Mouse (Mus musculus): ENCODE results near the gene Rsbn1. TPM values are rescaled to one million over a fixed set of nuclear protein-coding genes. Genes with fewer than 3 reads are reported as not detected.

Rsbn1 gene
- polyA plus RNA-seq (2015; fragmentation: Nextera tagmentation; extraction: Ambion mirVana), result 22.8 and 23.0 TPM in 2 replicates

DNA sequence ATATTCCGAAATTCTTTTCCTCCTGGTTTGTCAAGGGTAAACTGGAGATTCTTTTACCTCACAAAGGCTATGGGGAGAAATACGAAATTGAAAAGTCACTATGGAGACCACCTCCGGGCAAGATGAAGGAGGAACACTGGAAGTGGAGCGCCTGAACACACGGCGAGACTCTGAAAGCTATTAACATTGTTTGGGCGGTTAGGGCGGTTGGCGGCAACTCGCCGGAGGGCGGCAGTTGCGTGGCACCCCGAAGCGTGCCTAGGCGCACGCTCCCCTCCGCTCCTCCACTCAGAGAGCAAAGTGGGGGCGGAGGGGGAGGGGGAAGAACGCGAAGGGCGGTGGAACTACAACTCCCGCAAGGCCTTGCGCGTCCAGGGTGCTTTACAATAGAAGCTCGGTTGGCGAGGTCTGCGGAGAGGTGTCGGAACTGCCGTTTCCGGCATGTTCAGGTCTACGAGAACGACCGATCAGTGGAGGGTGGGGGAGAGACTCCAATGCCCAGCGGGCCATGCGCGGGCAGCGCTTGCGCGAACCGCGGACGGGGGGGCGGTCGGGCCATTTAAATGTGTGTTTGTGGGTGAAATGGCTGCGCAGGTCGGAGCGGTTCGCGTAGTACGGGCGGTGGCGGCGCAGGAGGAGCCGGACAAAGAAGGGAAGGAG, at the start of gene Rsbn1:
Rsbn1 (plus strand) TSS at position 111 of the 660 bp plus-strand sequence.
- Histone ChIP-seq H3K4me2 (peak within 1 kb of the TSS; percentile 72), H3K4me1 (peaks cover 16% of the 10 kb centered on the region), H3K36me3 (replicated peaks) (no peaks in the 10 kb centered on the region), H3K4me3 (peak within 1 kb of the TSS; percentile 79), H3K27ac (peak within 1 kb of the TSS; percentile 91), H3K27me3 (replicated peaks) (no peaks in the 10 kb centered on the region), H3K9me3 (no peaks in the 10 kb centered on the region), H3K9ac (peak within 1 kb of the TSS; percentile 89)
- under 1% methylated on average over 55 of the region's 55 CpGs for WGBS
- ATAC-seq (replicated peaks), result peak; percentile 100

DNA sequence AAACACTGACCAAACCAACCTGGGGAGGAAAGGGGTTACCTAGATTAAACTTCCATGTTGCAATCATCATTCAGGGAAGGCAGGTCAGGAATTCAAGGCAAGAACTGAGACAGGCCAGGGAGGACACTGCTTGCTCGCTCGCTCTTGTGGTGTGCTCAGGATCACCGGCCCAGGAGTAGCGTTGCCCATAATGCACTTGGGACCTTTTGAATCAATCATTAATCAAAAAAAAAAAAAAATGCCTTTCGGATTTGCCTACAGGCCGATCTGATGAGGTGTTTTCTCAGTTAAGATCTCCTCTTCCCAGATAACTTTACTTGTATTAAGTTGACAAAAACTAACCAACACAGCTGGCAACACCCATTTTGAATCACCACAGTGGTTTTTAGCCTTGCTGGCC, 49.7 kb upstream of the Rsbn1 start:
- 90% methylated on average over 6 of the region's 6 CpGs for WGBS
- Histone ChIP-seq H3K27ac (no peak overlapping the region), H3K4me2 (no peak overlapping the region), H3K9me3 (no peaks in the 10 kb centered on the region), H3K4me3 (no peak overlapping the region), H3K9ac (no peak overlapping the region), H3K4me1 (no peaks in the 10 kb centered on the region), H3K27me3 (replicated peaks) (no peaks in the 10 kb centered on the region), H3K36me3 (replicated peaks) (no peaks in the 10 kb centered on the region)
- ATAC-seq (replicated peaks), result no peak

DNA sequence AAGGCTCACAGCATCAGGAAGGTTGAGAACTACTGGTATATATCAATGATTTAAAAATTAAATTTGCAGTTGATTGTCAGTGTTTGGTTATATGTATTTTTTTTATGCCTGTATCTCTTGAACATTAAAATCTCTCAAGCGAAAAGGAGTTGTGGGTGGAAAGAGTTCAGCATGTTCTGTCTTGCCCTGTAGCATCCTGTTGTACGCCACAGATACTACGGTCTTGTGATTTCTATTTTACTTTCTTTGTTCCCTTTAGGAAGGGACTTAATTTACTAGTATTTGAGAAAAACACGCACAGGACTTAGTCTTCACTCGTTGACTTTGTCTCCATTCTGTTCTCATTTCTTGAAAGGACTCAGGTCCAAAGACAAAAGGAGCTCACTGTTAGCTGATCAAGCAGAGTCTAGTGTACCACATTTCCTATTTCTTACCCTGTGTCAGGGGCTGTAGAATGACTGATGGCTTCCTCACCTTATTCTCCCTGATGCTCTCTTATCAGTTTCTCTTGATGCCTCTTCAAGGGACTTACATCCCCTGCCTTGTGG, 46.4 kb upstream of the Rsbn1 start:
- no peak overlapping the region for H3K27ac ChIP-seq
- H3K9me3 ChIP-seq, result no peaks in the 10 kb centered on the region
- no peak overlapping the region for H3K4me3 ChIP-seq
- H3K9ac ChIP-seq, result no peak overlapping the region
- H3K36me3 ChIP-seq (replicated peaks), result no peaks in the 10 kb centered on the region
- H3K4me1 ChIP-seq, result no peaks in the 10 kb centered on the region
- no peaks in the 10 kb centered on the region for H3K27me3 ChIP-seq (replicated peaks)
- H3K4me2 ChIP-seq, result no peak overlapping the region
- ATAC-seq (replicated peaks), result no peak
- 92% methylated on average over 5 of the region's 5 CpGs for WGBS

DNA sequence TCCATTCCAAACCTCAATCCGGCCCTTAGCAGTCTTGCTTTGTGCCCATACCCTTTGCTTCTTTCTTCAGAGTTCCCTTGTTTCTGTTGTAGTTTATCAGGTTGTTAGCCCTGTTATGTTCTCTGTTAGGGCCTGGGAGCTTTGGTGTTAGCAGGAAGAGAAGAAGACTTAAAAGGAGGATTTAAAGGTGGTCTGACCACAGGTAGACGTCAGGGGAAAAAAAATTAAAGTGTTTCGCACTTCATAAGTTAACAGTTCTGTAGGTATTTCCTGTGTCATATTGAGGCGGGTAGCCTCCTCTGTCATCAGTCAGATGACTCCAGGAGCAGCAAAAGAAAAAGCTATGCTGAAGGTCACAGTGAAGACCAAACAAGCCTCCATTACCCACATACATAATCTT, 45.9 kb upstream of the Rsbn1 start:
- Histone ChIP-seq H3K4me3 (no peak overlapping the region), H3K4me1 (no peaks in the 10 kb centered on the region), H3K4me2 (no peak overlapping the region), H3K9me3 (no peaks in the 10 kb centered on the region), H3K9ac (no peak overlapping the region), H3K27ac (no peak overlapping the region), H3K36me3 (replicated peaks) (no peaks in the 10 kb centered on the region), H3K27me3 (replicated peaks) (no peaks in the 10 kb centered on the region)
- ATAC-seq (replicated peaks), result no peak
- WGBS, result 87% methylated on average over 4 of the region's 4 CpGs

DNA sequence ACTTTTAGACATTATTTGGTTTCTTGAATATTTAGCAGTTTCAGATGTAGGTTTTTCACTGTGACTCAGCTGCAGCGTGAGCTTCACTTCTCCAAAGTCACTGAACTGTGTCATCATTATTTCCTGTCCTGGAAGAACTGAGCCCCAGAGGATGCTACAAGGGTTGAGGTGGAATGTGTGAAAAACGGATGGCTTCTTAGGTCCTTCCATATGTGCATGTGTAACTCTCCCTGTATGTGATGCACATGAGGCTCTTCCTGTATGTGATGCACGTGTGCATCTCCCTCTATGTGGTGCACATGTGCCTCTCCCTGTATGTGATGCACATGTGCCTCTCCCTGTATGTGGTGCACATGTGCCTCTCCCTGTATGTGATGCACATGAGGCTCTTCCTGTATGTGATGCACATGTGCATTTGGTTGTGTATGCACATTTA, 41.2 kb upstream of the Rsbn1 start:
- ATAC-seq (replicated peaks), result no peak
- H3K9me3 ChIP-seq, result no peaks in the 10 kb centered on the region
- WGBS, result 74% methylated on average over 3 of the region's 3 CpGs

DNA sequence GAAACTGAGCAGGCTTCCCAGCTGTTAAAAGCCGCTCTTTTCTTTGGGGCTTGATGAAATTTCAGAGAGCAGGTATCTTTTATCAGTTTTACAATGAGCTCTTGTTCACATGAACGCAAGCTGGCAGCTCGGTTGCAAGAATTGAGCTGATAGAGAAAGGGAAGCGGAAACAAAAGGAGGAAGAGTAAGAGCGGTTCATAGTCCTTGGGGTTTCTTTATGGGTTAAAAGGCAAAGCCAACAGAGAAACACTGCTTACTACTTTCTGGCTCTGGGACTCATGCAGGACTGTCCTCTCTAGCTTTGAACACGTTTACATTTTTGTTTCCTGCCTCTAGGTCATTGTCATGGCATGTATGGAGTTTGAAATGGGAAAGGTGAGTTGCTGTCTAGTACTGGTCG, 39.6 kb upstream of the Rsbn1 start:
- Histone ChIP-seq H3K9ac (no peak overlapping the region), H3K36me3 (replicated peaks) (no peaks in the 10 kb centered on the region), H3K4me2 (no peak overlapping the region), H3K27me3 (replicated peaks) (no peaks in the 10 kb centered on the region), H3K4me3 (no peak overlapping the region), H3K27ac (no peak overlapping the region), H3K9me3 (no peaks in the 10 kb centered on the region), H3K4me1 (no peaks in the 10 kb centered on the region)
- 69% methylated on average over 7 of the region's 7 CpGs for WGBS
- ATAC-seq (replicated peaks), result no peak

More for the DNA sequence above, 41.2 kb upstream of the Rsbn1 start:
- Histone ChIP-seq H3K4me1 (no peaks in the 10 kb centered on the region), H3K36me3 (replicated peaks) (no peaks in the 10 kb centered on the region), H3K27ac (no peak overlapping the region), H3K4me2 (no peak overlapping the region), H3K4me3 (no peak overlapping the region), H3K27me3 (replicated peaks) (no peaks in the 10 kb centered on the region), H3K9ac (no peak overlapping the region)

DNA sequence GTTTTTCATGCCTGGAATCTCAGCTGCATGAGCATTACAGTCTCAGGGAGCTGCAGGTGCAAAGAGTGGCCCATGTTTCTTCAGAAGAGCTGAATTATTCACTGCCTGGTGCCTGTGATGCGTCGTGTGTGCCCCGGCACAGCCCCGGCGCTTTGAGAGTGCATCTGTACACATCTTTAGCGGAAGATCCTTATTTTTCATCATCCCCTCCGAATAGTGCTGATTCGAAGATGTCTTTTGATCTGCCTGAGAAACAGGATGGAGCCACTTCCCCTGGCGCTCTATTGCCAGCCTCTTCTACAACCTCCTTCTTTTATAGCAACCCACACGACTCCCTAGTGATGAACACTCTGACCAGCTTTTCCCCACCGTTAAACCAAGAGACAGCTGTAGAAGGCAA, 28.0 kb upstream of the Rsbn1 start:
- no peak for ATAC-seq (replicated peaks)
- Histone ChIP-seq H3K4me2 (no peak overlapping the region), H3K9me3 (no peaks in the 10 kb centered on the region), H3K9ac (no peak overlapping the region), H3K36me3 (replicated peaks) (no peaks in the 10 kb centered on the region), H3K4me3 (no peak overlapping the region), H3K27me3 (replicated peaks) (no peaks in the 10 kb centered on the region), H3K27ac (no peak overlapping the region), H3K4me1 (no peaks in the 10 kb centered on the region)
- WGBS, result 73% methylated on average over 11 of the region's 11 CpGs

DNA sequence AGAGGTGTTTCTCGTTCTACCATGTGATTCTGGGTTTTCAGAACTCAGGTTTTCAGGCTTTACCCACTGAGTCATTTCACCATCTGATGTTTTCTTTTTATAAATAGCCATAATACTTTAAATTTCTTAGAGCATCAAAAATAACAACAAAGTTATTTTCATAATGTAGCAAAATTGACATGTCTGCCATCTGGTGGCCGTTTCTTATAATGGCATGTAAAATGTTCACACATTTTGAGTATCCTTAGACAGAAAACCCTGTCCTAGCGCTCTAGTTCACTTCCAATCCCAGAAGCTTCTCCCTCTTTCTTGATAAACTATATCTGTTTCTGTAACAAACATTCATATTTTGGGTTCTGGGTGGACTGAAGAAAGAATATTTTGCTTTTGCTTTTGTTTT, 26.3 kb upstream of the Rsbn1 start:
- Histone ChIP-seq H3K27me3 (replicated peaks) (no peaks in the 10 kb centered on the region), H3K4me3 (no peak overlapping the region), H3K27ac (no peak overlapping the region), H3K36me3 (replicated peaks) (no peaks in the 10 kb centered on the region), H3K9me3 (no peaks in the 10 kb centered on the region), H3K4me2 (no peak overlapping the region), H3K9ac (no peak overlapping the region), H3K4me1 (no peaks in the 10 kb centered on the region)
- ATAC-seq (replicated peaks), result no peak
- 24% methylated on average over 3 of the region's 3 CpGs for WGBS

DNA sequence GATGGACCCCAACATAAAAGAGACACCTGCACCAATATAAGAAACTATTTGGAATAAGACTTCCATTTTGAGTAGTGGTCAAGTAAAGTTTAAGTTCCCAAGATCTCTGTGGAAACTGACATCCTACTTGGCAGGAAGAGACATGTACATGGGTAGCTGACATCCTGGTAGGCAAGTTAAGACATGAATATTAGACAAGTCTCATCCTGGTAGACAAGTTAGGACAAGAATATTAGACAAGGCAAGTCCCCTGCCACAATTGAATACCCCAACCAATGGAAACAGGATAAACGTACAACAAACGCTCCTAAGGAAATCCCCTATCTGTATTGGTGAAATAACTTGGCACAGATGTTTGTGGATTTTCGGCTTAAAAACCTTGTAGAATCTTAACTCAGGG, 20.5 kb upstream of the Rsbn1 start:
- no peaks in the 10 kb centered on the region for H3K9me3 ChIP-seq
- 89% methylated on average over 3 of the region's 3 CpGs for WGBS
- no peak overlapping the region for H3K4me3 ChIP-seq
- no peaks in the 10 kb centered on the region for H3K4me1 ChIP-seq
- no peak overlapping the region for H3K9ac ChIP-seq
- H3K27me3 ChIP-seq (replicated peaks), result no peaks in the 10 kb centered on the region
- no peaks in the 10 kb centered on the region for H3K36me3 ChIP-seq (replicated peaks)
- ATAC-seq (replicated peaks), result no peak
- H3K4me2 ChIP-seq, result no peak overlapping the region
- no peak overlapping the region for H3K27ac ChIP-seq

DNA sequence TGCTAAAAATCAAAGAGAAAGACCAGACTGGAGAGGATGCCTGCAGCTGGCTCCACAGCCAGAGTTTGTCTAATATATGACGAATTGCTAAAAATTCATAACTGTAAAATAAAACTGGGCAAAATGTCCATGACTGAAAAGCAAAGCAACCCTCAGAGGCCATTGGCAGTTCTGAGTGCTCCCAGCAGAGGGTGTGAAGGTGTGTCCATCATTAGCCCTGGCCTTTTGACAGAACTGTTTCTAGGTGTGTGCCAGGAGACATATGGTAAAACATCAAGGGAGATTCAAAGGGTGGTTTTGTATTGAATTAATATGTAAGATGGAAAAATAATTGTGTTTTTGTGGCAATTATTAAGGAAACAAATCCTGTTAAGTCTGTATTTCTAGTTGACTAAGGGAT, 9.2 kb upstream of the Rsbn1 start:
- no peaks in the 10 kb centered on the region for H3K9me3 ChIP-seq
- no peak overlapping the region for H3K9ac ChIP-seq
- no peak overlapping the region for H3K27ac ChIP-seq
- 86% methylated on average over 1 of the region's 1 CpGs for WGBS
- no peak overlapping the region for H3K4me2 ChIP-seq
- H3K36me3 ChIP-seq (replicated peaks), result no peaks in the 10 kb centered on the region
- ATAC-seq (replicated peaks), result no peak
- no peaks in the 10 kb centered on the region for H3K4me1 ChIP-seq
- no peaks in the 10 kb centered on the region for H3K27me3 ChIP-seq (replicated peaks)
- no peak overlapping the region for H3K4me3 ChIP-seq

DNA sequence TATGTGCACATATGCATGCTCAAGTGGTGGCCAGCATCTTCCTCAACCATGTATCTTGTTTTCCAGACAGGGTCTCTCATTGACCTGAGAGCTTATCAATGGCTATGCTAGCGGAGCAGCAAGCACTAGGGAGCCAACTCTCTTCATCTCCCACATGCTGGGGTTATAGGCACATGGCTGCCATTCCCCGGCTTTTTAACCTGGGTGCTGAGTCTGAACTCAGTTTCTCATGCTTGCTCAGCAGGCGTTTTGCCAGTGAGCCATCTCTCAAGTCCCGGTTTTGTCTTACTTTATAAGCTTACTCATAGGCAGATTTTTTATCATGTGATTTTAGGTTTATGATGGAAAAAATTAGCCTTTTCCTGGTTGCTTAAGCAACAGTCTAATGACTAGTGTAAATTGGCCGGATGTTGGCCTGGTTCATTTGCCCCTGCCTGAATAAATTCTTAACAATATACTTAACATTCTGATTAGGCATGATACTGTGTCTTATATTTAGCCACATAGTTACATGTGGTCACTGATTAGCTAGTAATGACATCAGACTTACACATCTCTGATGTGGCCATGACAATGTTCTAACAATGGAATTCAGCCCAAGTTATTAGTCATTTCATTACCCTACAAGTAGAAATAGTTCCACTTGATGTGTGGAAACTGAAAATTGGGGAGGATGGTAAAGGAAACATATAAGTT, 6.4 kb upstream of the Rsbn1 start:
- no peaks in the 10 kb centered on the region for H3K36me3 ChIP-seq (replicated peaks)
- no peaks in the 10 kb centered on the region for H3K9me3 ChIP-seq
- H3K9ac ChIP-seq, result no peak overlapping the region
- H3K27me3 ChIP-seq (replicated peaks), result no peaks in the 10 kb centered on the region
- WGBS, result 86% methylated on average over 5 of the region's 5 CpGs
- no peaks in the 10 kb centered on the region for H3K4me1 ChIP-seq
- H3K4me2 ChIP-seq, result no peak overlapping the region
- no peak for ATAC-seq (replicated peaks)
- no peak overlapping the region for H3K4me3 ChIP-seq
- no peak overlapping the region for H3K27ac ChIP-seq

DNA sequence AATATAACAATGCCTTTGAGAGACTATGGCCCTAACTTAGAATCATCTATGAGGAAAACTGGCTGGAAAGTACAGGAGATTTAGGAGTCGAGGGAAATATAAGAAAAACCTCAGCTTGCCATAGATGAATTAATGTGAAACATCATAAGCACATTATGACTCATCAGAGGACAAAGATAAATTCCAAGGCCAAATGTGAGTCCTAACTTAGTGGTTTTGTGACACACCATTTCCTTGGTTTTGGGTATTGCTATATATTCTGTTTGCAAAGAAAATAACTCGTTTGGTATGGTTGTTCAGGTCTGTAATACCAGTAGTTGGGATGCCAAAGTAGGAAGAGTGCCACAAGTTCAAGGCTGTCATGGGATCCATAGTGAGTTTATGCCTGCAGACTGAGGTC, 5.1 kb upstream of the Rsbn1 start:
- ATAC-seq (replicated peaks), result no peak
- 72% methylated on average over 2 of the region's 2 CpGs for WGBS

More for the DNA sequence above, 5.1 kb upstream of the Rsbn1 start:
- H3K9ac ChIP-seq, result no peak overlapping the region
- H3K4me3 ChIP-seq, result no peak overlapping the region
- no peak overlapping the region for H3K27ac ChIP-seq
- no peaks in the 10 kb centered on the region for H3K36me3 ChIP-seq (replicated peaks)
- no peaks in the 10 kb centered on the region for H3K4me1 ChIP-seq
- no peaks in the 10 kb centered on the region for H3K27me3 ChIP-seq (replicated peaks)
- H3K4me2 ChIP-seq, result no peak overlapping the region
- H3K9me3 ChIP-seq, result no peaks in the 10 kb centered on the region
